ENCODE assay signal across 21 mouse cellular contexts in the genomic region with DNA sequence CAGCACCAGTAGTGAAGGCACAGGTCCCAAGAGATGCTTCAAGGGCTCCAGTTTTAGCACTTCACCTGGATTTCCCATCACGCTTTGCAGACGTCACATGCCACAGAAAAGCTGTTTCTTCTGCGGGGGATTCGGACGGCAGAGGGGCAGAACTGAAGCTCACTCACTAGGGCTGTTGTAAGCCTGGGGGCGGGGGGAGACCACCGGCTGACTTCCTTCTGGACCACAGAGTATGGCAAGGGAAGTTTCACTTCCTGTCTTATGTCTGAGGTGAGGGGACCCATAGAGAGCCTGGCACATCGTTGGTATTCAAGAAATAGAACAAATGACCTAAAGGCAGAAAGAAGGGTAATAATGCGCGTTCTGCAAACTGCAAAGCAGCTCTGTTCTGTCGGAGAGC.
"Had no signal": no experiment of that assay in that cellular context is flagged by ENCODE, and none has a peak within 500 bp of the region (broad histone marks: within the 10 kb centered on the region; RNA-seq: fewer than 3 reads in every experiment).

No protein-coding gene starts in this region.

- DNase-seq: liver, postnatal 0 days; lung, adult 2 months; lung, postnatal 14 days; lung, postnatal 36 days; midbrain, embryonic 14.5 days; right cerebral cortex, adult 18-20 months; right cerebral cortex, postnatal 14 days; thymus, adult 2 months; thymus, postnatal 25 days; thymus, postnatal 4 days had no signal

- H3K36me3 ChIP-seq: lung, embryonic 15.5 days; midbrain, embryonic 10.5 days; midbrain, embryonic 12.5 days; neural tube, embryonic 13.5 days; neural tube, embryonic 15.5 days; stomach, embryonic 15.5 days had no signal

- H3K9ac ChIP-seq: liver, postnatal 0 days; lung, embryonic 15.5 days; midbrain, embryonic 12.5 days; neural tube, embryonic 13.5 days; neural tube, embryonic 15.5 days; stomach, embryonic 15.5 days had no signal

- H3K9me3 ChIP-seq: lung, embryonic 15.5 days; midbrain, embryonic 10.5 days; midbrain, embryonic 12.5 days; neural tube, embryonic 13.5 days; neural tube, embryonic 15.5 days; stomach, embryonic 15.5 days had no signal

- H3K27me3 ChIP-seq: lung, embryonic 15.5 days; midbrain, embryonic 12.5 days; neural tube, embryonic 13.5 days; neural tube, embryonic 15.5 days; stomach, embryonic 15.5 days had no signal

- H3K4me3 ChIP-seq: lung, embryonic 15.5 days; midbrain, embryonic 10.5 days; midbrain, embryonic 12.5 days; myocyte; neural tube, embryonic 13.5 days; neural tube, embryonic 15.5 days; stomach, embryonic 15.5 days had no signal

- ATAC-seq: liver, postnatal 0 days; lung, postnatal 0 days; midbrain, embryonic 16.5 days had no signal

- H3K4me2 ChIP-seq: lung, embryonic 15.5 days; midbrain, embryonic 12.5 days; neural tube, embryonic 13.5 days; neural tube, embryonic 15.5 days; stomach, embryonic 15.5 days had no signal

- H3K27ac ChIP-seq: lung, embryonic 15.5 days; macrophage; midbrain, embryonic 10.5 days; midbrain, embryonic 12.5 days; neural tube, embryonic 13.5 days; neural tube, embryonic 15.5 days; stomach, embryonic 15.5 days; stomach, postnatal 0 days had no signal

- H3K4me1 ChIP-seq: lung, embryonic 15.5 days; stomach, embryonic 15.5 days had no signal
